Mouse (Mus musculus): ENCODE measurements around the gene Hoxa11.

- no peak for TF ChIP-seq CTCF (conservative IDR thresholded peaks at IDR 0.05; ENCODE audit: low read length)
- no peak for TF ChIP-seq POU5F1 (IDR thresholded peaks at IDR 0.05; ENCODE audit: borderline replicate concordance, low read length)
These were observed 48.3 kb downstream of the Hoxa11 start for GRCm38 (mm10) chr6:52197271-52197670.

Data from E14TG2a.4 (cell line).